8 mouse cellular contexts compared by ENCODE assay signal in genomic region chr9:63793731-63794495, GRCm38 (mm10). TPM values are rescaled to one million over a fixed set of nuclear protein-coding genes. Genes with fewer than 3 reads are reported as not detected.
DNase-seq lines count a peak whose midpoint lies in the region; ATAC-seq lines count a peak whose summit lies in the region.

No protein-coding gene starts in this region.

- peak; percentile 92 for ATAC-seq in monocyte, adult 5-6 weeks (replicated peaks; ENCODE audit: insufficient number of reproducible peaks, low FRiP score, low TSS enrichment, poor library complexity, severe bottlenecking)
- ATAC-seq in CD4-positive, CD25-positive, alpha-beta regulatory T cell, adult 4 months: no peak

- peak; percentile 66 for DNase-seq in 3134 (ENCODE audit: extremely low read depth, insufficient read length, low spot score)
- DNase-seq in adrenal gland, adult 8-10 months: peak; percentile 79
- peak; percentile 81 to 88 for DNase-seq in heart, adult 18-20 months
- DNase-seq in left cerebral cortex, adult 18-20 months (ENCODE audit: low spot score in 2 of 2): peak; percentile 81 to 89
- no peak for DNase-seq in cerebellum, postnatal 14 days
- DNase-seq in neural tube, embryonic 10.5 days (ENCODE audit: extremely low spot score, low spot score): no peak

RNA-seq across cellular contexts. Expression of gene Smad3, which starts 36.1 kb away (rescaled TPM):
- 10 to 100 TPM; 27.0 to 49.6 (median 37.1) TPM for total RNA-seq in adrenal gland, adult 8-10 months (2022)
- total RNA-seq in heart, adult 18-20 months (2021): 10 to 100 TPM in 1 of 2 experiments, 1 to 10 TPM in 1; 9.1 to 10.3 TPM
- 10 to 100 TPM; 58.2 to 70.2 TPM for total RNA-seq in left cerebral cortex, adult 18-20 months (2021)
- total RNA-seq in monocyte, adult 5-6 weeks (2017): 52.0 to 121 TPM (median 56.1 TPM) in 3 replicates
- 10 to 100 TPM; 15.6 to 36.9 TPM for polyA plus RNA-seq in CD4-positive, CD25-positive, alpha-beta regulatory T cell, adult 4 months (2017; shearing (Covaris generic))

Comparison
In these comparisons a context has a peak if more than half of its experiments do, and no peak if none do; other contexts are left out.
1. DNase-seq: peak in 3134 (single experiment), adrenal gland, adult 8-10 months (single experiment), heart, adult 18-20 months (2 of 2) and left cerebral cortex, adult 18-20 months (2 of 2); none in cerebellum, postnatal 14 days (0 of 2) and neural tube, embryonic 10.5 days (single experiment).